12 mouse cellular contexts compared by ENCODE assay signal in the genomic region with DNA sequence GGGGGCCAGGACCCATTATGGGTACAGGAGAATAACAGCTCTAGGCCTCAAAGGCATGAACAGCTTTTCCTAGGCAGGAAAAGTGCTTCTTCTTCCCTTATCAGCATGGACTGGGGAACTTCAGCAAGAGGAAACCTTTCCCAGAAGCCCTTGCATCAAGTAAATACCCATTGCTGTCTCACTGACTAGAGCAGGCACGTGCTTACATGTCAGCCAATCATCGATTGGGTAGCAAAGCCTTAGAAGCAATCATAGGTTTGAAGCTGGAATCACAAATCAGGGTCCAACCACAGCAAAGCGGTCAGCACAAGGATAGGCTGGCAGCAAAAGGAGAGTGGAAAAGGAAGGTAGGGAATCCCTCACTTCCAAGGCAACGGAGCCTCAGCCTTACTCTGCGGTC.
"Had no signal": no experiment of that assay in that cellular context is flagged by ENCODE, and none has a peak within 500 bp of the region (broad histone marks: within the 10 kb centered on the region; RNA-seq: fewer than 3 reads in every experiment).

No protein-coding gene starts in this region.

- H3K4me3 ChIP-seq: limb, embryonic 15.5 days; liver, embryonic 13.5 days; midbrain, embryonic 15.5 days; neural tube, embryonic 12.5 days had no signal

- H3K4me2 ChIP-seq: limb, embryonic 15.5 days; liver, embryonic 13.5 days; midbrain, embryonic 11.5 days; midbrain, embryonic 15.5 days; neural tube, embryonic 12.5 days had no signal

- ATAC-seq: midbrain, embryonic 15.5 days had no signal

- H3K27ac ChIP-seq: kidney, postnatal 0 days; limb, embryonic 15.5 days; liver, embryonic 13.5 days; midbrain, embryonic 15.5 days; neural tube, embryonic 12.5 days had no signal

- H3K9ac ChIP-seq: limb, embryonic 15.5 days; liver, embryonic 13.5 days; midbrain, embryonic 15.5 days; neural tube, embryonic 12.5 days had no signal

- H3K36me3 ChIP-seq: midbrain, embryonic 15.5 days had no signal

- H3K9me3 ChIP-seq: limb, embryonic 15.5 days; liver, embryonic 13.5 days; midbrain, embryonic 15.5 days; neural tube, embryonic 12.5 days had no signal

- DNase-seq: layer of hippocampus, adult 9-11 months; layer of hippocampus, postnatal 36 days; liver, embryonic 13.5 days; lung, adult 18-20 months; lung, postnatal 36 days; thymus, adult 18-20 months; thymus, postnatal 14 days had no signal

- H3K27me3 ChIP-seq: limb, embryonic 15.5 days; liver, embryonic 13.5 days; midbrain, embryonic 15.5 days; neural tube, embryonic 12.5 days had no signal
